Mouse (Mus musculus): ENCODE data around the gene Gm128.

- TF ChIP-seq CTCF (IDR thresholded peaks at IDR 0.05; ENCODE audit: low read depth, low read length) (no peak), POLR2A (IDR thresholded peaks at IDR 0.05; ENCODE audit: borderline replicate concordance, low read depth, low read length) (no peak)
Measured at GRCm38 (mm10) chr3:95218466-95219137, 22.8 kb downstream of the Gm128 start.

All from bone marrow macrophage, adult 2 months (primary cell).